Mouse (Mus musculus) layer of hippocampus, adult 2 months (tissue): ENCODE measurements around the gene Fgg. TPM values are rescaled to one million over a fixed set of nuclear protein-coding genes. Genes with fewer than 3 reads are reported as not detected.

ENCODE experiments used
- DNase-seq, 2 experiments: peaks; one replicate each; pipeline ENCODE4 v3.0.0; 2022; ENCODE audit warnings: low spot score in 2 of 2
- H3K27ac ChIP-seq: fragments of 200-600 bp; 2 replicates; pipeline ENCODE4 v1.8.1; 2022
- H3K4me3 ChIP-seq: fragments of 200-600 bp; 2 replicates; pipeline ENCODE4 v1.8.1; 2022; ENCODE audit warnings: mild to moderate bottlenecking
- CTCF ChIP-seq: fragments of 200-600 bp; conservative IDR thresholded peaks from 2 replicates; pipeline ENCODE4 v1.8.1; 2022; ENCODE audit warnings: antibody characterized with exemption, mild to moderate bottlenecking, moderate library complexity
- long read RNA-seq, 2 experiments: library from polyadenylated mRNA; stranded (forward); transcript quantifications; one replicate each; pipeline ENCODE4 v2.0.0; 2021; ENCODE audit warnings: borderline mapping rate in 2 of 2
- total RNA-seq, 2 experiments: library from RNA; stranded (reverse); gene quantifications; 2 replicates each; pipeline ENCODE4 v1.2.3; 2021

Gene Fgg
- total RNA-seq: under 1 TPM; 0.20 to 0.27 TPM
- long read RNA-seq, experiment 1: 0 reads
- long read RNA-seq, experiment 2, partial matches to known transcripts: 1 of 1 reads
- long read RNA-seq, experiment 2, other reads (novel, unspliced or antisense): 0 of 1 reads

- Histone ChIP-seq H3K4me3 (no peak within 1 kb of the TSS), H3K27ac (no peak within 1 kb of the TSS)
- no peak for TF ChIP-seq CTCF
- no peak for DNase-seq
Measured at GRCm38 (mm10) chr3:83007557-83007956, at the start of gene Fgg. Fgg (plus strand) TSS chr3:83007724.

GRCm38 (mm10) chr3:82971046-82971445 is 36.5 kb upstream of the Fgg start:
- Histone ChIP-seq H3K27ac (no peak overlapping the region), H3K4me3 (no peak overlapping the region)
- DNase-seq: no peak
- no peak for TF ChIP-seq CTCF

- DNase-seq: no peak
- Histone ChIP-seq H3K4me3 (no peak overlapping the region), H3K27ac (no peak overlapping the region; the same call in 1 of the 2 replicates)
- no peak for TF ChIP-seq CTCF
Measured at GRCm38 (mm10) chr3:82980818-82981217, 26.7 kb upstream of the Fgg start.

GRCm38 (mm10) chr3:82981861-82982260 is 25.7 kb upstream of the Fgg start:
- H3K27ac ChIP-seq: no peak overlapping the region
- no peak for TF ChIP-seq CTCF
- no peak overlapping the region for H3K4me3 ChIP-seq
- no peak for DNase-seq

- H3K4me3 ChIP-seq: no peak overlapping the region
- peak; percentile 79 for TF ChIP-seq CTCF
- no peak overlapping the region for H3K27ac ChIP-seq
- no peak for DNase-seq
Measured at GRCm38 (mm10) chr3:82984840-82985239, 22.7 kb upstream of the Fgg start.

GRCm38 (mm10) chr3:82991963-82992362 is 15.6 kb upstream of the Fgg start:
- no peak for TF ChIP-seq CTCF
- no peak overlapping the region for H3K4me3 ChIP-seq
- no peak for DNase-seq
- H3K27ac ChIP-seq: no peak overlapping the region

- Histone ChIP-seq H3K4me3 (no peak overlapping the region), H3K27ac (no peak overlapping the region)
- DNase-seq: no peak
- TF ChIP-seq CTCF: no peak
Measured at GRCm38 (mm10) chr3:82992956-82993355, 14.6 kb upstream of the Fgg start.

GRCm38 (mm10) chr3:82995368-82995767 is 12.2 kb upstream of the Fgg start:
- no peak for DNase-seq
- peak; percentile 67 for TF ChIP-seq CTCF
- no peak overlapping the region for H3K27ac ChIP-seq
- H3K4me3 ChIP-seq: no peak overlapping the region

- H3K4me3 ChIP-seq: no peak overlapping the region
- DNase-seq: no peak
- H3K27ac ChIP-seq: no peak overlapping the region
- no peak for TF ChIP-seq CTCF
Measured at GRCm38 (mm10) chr3:82996656-82997055, 10.9 kb upstream of the Fgg start.

GRCm38 (mm10) chr3:82998772-82999463 is 8.6 kb upstream of the Fgg start:
- Histone ChIP-seq H3K27ac (no peak overlapping the region), H3K4me3 (no peak overlapping the region)
- DNase-seq: peak; percentile 68 to 77
- peak; percentile 90 for TF ChIP-seq CTCF

- TF ChIP-seq CTCF: no peak
- H3K4me3 ChIP-seq: no peak overlapping the region
- H3K27ac ChIP-seq: no peak overlapping the region
- no peak for DNase-seq
Measured at GRCm38 (mm10) chr3:82999995-83000394, 7.5 kb upstream of the Fgg start.

GRCm38 (mm10) chr3:83002191-83002590 is 5.3 kb upstream of the Fgg start:
- TF ChIP-seq CTCF: peak; percentile 95

GRCm38 (mm10) chr3:83003068-83003467 is 4.5 kb upstream of the Fgg start:
- no peak for TF ChIP-seq CTCF
- no peak overlapping the region for H3K4me3 ChIP-seq

More at GRCm38 (mm10) chr3:83002191-83002590, 5.3 kb upstream of the Fgg start:
- Histone ChIP-seq H3K27ac (no peak overlapping the region), H3K4me3 (no peak overlapping the region)
- DNase-seq: peak; percentile 25 to 41

GRCm38 (mm10) chr3:83004801-83005200 is 2.7 kb upstream of the Fgg start:
- no peak for DNase-seq
- TF ChIP-seq CTCF: no peak
- Histone ChIP-seq H3K4me3 (no peak overlapping the region), H3K27ac (no peak overlapping the region)

More at GRCm38 (mm10) chr3:83003068-83003467, 4.5 kb upstream of the Fgg start:
- no peak for DNase-seq
- no peak overlapping the region for H3K27ac ChIP-seq
